Mouse (Mus musculus): ENCODE results near the gene Cck.
A peak's percentile ranks its signal among the peaks of the same experiment; 100 is the strongest.

- peak; percentile 64 for TF ChIP-seq CTCF (IDR thresholded peaks at IDR 0.05; ENCODE audit: insufficient read depth, low read depth, low read length)
- TF ChIP-seq POLR2A (IDR thresholded peaks at IDR 0.05; ENCODE audit: insufficient read depth, low read depth, low read length), result no peak
These were observed 18.1 kb downstream of the Cck start for GRCm38 (mm10) chr9:121477305-121477911.
